In genomic region chr6:114683741-114684140, GRCm38 (mm10) we compare ENCODE assay signal across 17 mouse cellular contexts. TPM values are rescaled to one million over a fixed set of nuclear protein-coding genes. Genes with fewer than 3 reads are reported as not detected.
A peak's percentile ranks its signal among the peaks of the same experiment; 100 is the strongest.
DNase-seq lines count a peak whose midpoint lies in the region; ATAC-seq and TF ChIP-seq lines count a peak whose summit lies in the region.
"Had no signal": no experiment of that assay in that cellular context is flagged by ENCODE, and none has a peak within 500 bp of the region (broad histone marks: within the 10 kb centered on the region; RNA-seq: fewer than 3 reads in every experiment).

No protein-coding gene starts in this region.

- H3K27ac ChIP-seq in hindbrain, postnatal 0 days = no peak overlapping the region
- no peak overlapping the region for H3K27ac ChIP-seq in hindbrain, embryonic 11.5 days (ENCODE audit: low read depth, low read length)
- no peak overlapping the region for H3K27ac ChIP-seq in lung, embryonic 14.5 days (ENCODE audit: low read depth)
- H3K27ac ChIP-seq: midbrain, embryonic 13.5 days had no signal

- no peaks in the 10 kb centered on the region for H3K9me3 ChIP-seq in hindbrain, postnatal 0 days (ENCODE audit: low read length)
- H3K9me3 ChIP-seq in hindbrain, embryonic 11.5 days (ENCODE audit: control insufficient read depth, low read length) = no peaks in the 10 kb centered on the region
- H3K9me3 ChIP-seq in lung, embryonic 14.5 days (ENCODE audit: low read depth, low read length) = no peaks in the 10 kb centered on the region
- H3K9me3 ChIP-seq: midbrain, embryonic 13.5 days had no signal

- H3K4me2 ChIP-seq in hindbrain, postnatal 0 days (ENCODE audit: low read depth, low read length) = no peak overlapping the region
- H3K4me2 ChIP-seq in hindbrain, embryonic 11.5 days (replicated peaks; ENCODE audit: low read depth, low read length) = no peak overlapping the region
- H3K4me2 ChIP-seq in lung, embryonic 14.5 days = no peak overlapping the region
- H3K4me2 ChIP-seq: midbrain, embryonic 13.5 days had no signal

- no peak for DNase-seq in hindbrain, postnatal 0 days (ENCODE audit: low spot score)
- no peak for DNase-seq in hindbrain, embryonic 11.5 days (ENCODE audit: low spot score)
- peak; percentile 39 for DNase-seq in lung, embryonic 14.5 days
- no peak for DNase-seq in lung, postnatal 10 days
- peak; percentile 14 for DNase-seq in retina, postnatal 1 day
- no peak for DNase-seq in gastrocnemius, postnatal 25 days
- DNase-seq in gastrocnemius, postnatal 14 days = no peak
- DNase-seq: cerebellum, adult 2 months; embryo, embryonic 11 days; heart, adult 11 months; heart, postnatal 14 days; kidney, postnatal 25 days; layer of hippocampus, postnatal 36 days had no signal

- 78% methylated on average over 1 of the region's 1 CpGs for WGBS in hindbrain, postnatal 0 days
- 90% methylated on average over 1 of the region's 1 CpGs for WGBS in hindbrain, embryonic 11.5 days
- 59% methylated on average over 1 of the region's 1 CpGs for WGBS in lung, embryonic 14.5 days

- intact Hi-C loops in gastrocnemius, postnatal 14 days (cut with DNase I; ENCODE audit: low total_unique reads) = no loop called here

- no peaks in the 10 kb centered on the region for H3K4me1 ChIP-seq in hindbrain, postnatal 0 days (ENCODE audit: insufficient read depth, low read length)
- H3K4me1 ChIP-seq in hindbrain, embryonic 11.5 days (replicated peaks; ENCODE audit: control insufficient read depth, insufficient read depth, low read length) = 0 out of 2 replicates have a peak, but pooled peaks cover 3% of the 10 kb centered on the region
- H3K4me1 ChIP-seq in lung, embryonic 14.5 days (ENCODE audit: insufficient read depth) = no peaks in the 10 kb centered on the region

- H3K4me3 ChIP-seq in hindbrain, postnatal 0 days (ENCODE audit: low read length) = no peak overlapping the region
- H3K4me3 ChIP-seq in hindbrain, embryonic 11.5 days (ENCODE audit: low read depth, low read length) = no peak overlapping the region
- H3K4me3 ChIP-seq in lung, embryonic 14.5 days (ENCODE audit: low read depth, low read length) = no peak overlapping the region
- H3K4me3 ChIP-seq: erythroblast, embryonic 14.5 days; midbrain, embryonic 13.5 days had no signal

- H3K27me3 ChIP-seq in hindbrain, postnatal 0 days (ENCODE audit: insufficient read depth, low read length) = no peaks in the 10 kb centered on the region
- no peaks in the 10 kb centered on the region for H3K27me3 ChIP-seq in hindbrain, embryonic 11.5 days (ENCODE audit: control insufficient read depth, insufficient read depth, low read length)
- H3K27me3 ChIP-seq in lung, embryonic 14.5 days (ENCODE audit: insufficient read depth, low read length) = no peaks in the 10 kb centered on the region
- H3K27me3 ChIP-seq: Patski had no signal

- H3K9ac ChIP-seq in hindbrain, postnatal 0 days (replicated peaks; ENCODE audit: low read length) = no peak overlapping the region
- H3K9ac ChIP-seq in hindbrain, embryonic 11.5 days (ENCODE audit: low read depth, low read length) = no peak overlapping the region
- H3K9ac ChIP-seq in lung, embryonic 14.5 days = no peak overlapping the region
- H3K9ac ChIP-seq: midbrain, embryonic 13.5 days had no signal

- peak; percentile 54 for TF ChIP-seq CTCF in hindbrain, postnatal 0 days (IDR thresholded peaks at IDR 0.05; ENCODE audit: low read depth)
- TF ChIP-seq CTCF in lung, embryonic 14.5 days (IDR thresholded peaks at IDR 0.05; ENCODE audit: low read depth) = peak; percentile 43

- no peaks in the 10 kb centered on the region for H3K36me3 ChIP-seq in hindbrain, postnatal 0 days (ENCODE audit: insufficient read depth, low read length)
- no peaks in the 10 kb centered on the region for H3K36me3 ChIP-seq in hindbrain, embryonic 11.5 days (ENCODE audit: control insufficient read depth, insufficient read depth, low read length)
- H3K36me3 ChIP-seq in lung, embryonic 14.5 days (ENCODE audit: insufficient read depth) = 0 out of 2 replicates have a peak, but pooled peaks cover 4% of the 10 kb centered on the region

- ATAC-seq in hindbrain, postnatal 0 days = no peak
- ATAC-seq in hindbrain, embryonic 11.5 days (ENCODE audit: low FRiP score) = no peak
- ATAC-seq in lung, embryonic 14.5 days (ENCODE audit: insufficient read depth) = no peak
- peak; percentile 48 for ATAC-seq in activated CD4-positive, CD25-positive, alpha-beta regulatory T cell, adult 4 months
- ATAC-seq: midbrain, embryonic 13.5 days; Patski had no signal

RNA-seq across cellular contexts. Expression of gene Atg7, which starts 40.8 kb away (rescaled TPM):
- 15.0 and 17.5 TPM in 2 replicates for total RNA-seq in hindbrain, postnatal 0 days (2014; rRNA removed)
- 15.9 and 16.6 TPM in 2 replicates for polyA plus RNA-seq in hindbrain, postnatal 0 days (2015; fragmentation: Nextera tagmentation; extraction: Ambion mirVana)
- polyA plus RNA-seq in hindbrain, embryonic 11.5 days (2014; fragmentation: Nextera tagmentation; extraction: Ambion mirVana) = 13.5 and 15.3 TPM in 2 replicates
- polyA plus RNA-seq in lung, embryonic 14.5 days (2014; fragmentation: Nextera tagmentation; extraction: Ambion mirVana) = 20.5 and 21.6 TPM in 2 replicates
- polyA plus RNA-seq in activated CD4-positive, CD25-positive, alpha-beta regulatory T cell, adult 4 months (2017; shearing (Covaris generic)) = 10 to 100 TPM; 22.7 to 23.3 TPM
- 1 to 10 TPM; 5.6 to 6.5 TPM for total RNA-seq in gastrocnemius, postnatal 25 days (2021)
- 10 to 100 TPM in 1 of 2 experiments, 1 to 10 TPM in 1; 7.5 to 10.3 TPM for total RNA-seq in gastrocnemius, postnatal 14 days (2021)

Comparison
In these comparisons a context has a peak if more than half of its experiments do, and no peak if none do; other contexts are left out.
1. DNase-seq: peak in lung, embryonic 14.5 days (single experiment) and retina, postnatal 1 day (single experiment); none in hindbrain, postnatal 0 days (single experiment), hindbrain, embryonic 11.5 days (single experiment), lung, postnatal 10 days (single experiment), gastrocnemius, postnatal 25 days (single experiment) and gastrocnemius, postnatal 14 days (single experiment).